Mouse (Mus musculus) B cell, adult 2 months (primary cell): Measurements from ENCODE around the gene Tmem243.

ENCODE experiments used
- DNase-seq, 2 experiments: peaks; one replicate each; pipeline ENCODE4 v3.0.0; 2022

Tmem243 gene

GRCm38 (mm10) chr5:9186467-9186866 is 86.0 kb downstream of the Tmem243 start:
- no peak for DNase-seq
